Mouse (Mus musculus) ES-Bruce4 (cell line): ENCODE measurements at regions not wholly inside any gene's neighbourhood (a gene's known extent, or its start where the extent isn't known, plus 50 kb on each side); places are given as distances from the start of the nearest gene placed in this dataset.

Source experiments
- H3K27ac ChIP-seq: 2 replicates; pipeline ENCODE4 v1.5.1; 2012; ENCODE audit warnings: low read length, inconsistent platforms; ENCODE audit not compliant: insufficient read depth
- H3K27me3 ChIP-seq: 2 replicates; pipeline ENCODE4 v1.6.1; 2012; ENCODE audit warnings: mild to moderate bottlenecking, low read length, inconsistent platforms; ENCODE audit not compliant: control insufficient read depth, poor library complexity, insufficient read depth, severe bottlenecking
- H3K36me3 ChIP-seq: 2 replicates; pipeline ENCODE4 v1.6.1; 2012; ENCODE audit warnings: inconsistent platforms, mild to moderate bottlenecking, low read length, moderate library complexity; ENCODE audit not compliant: control insufficient read depth, poor library complexity, insufficient read depth, severe bottlenecking
- H3K4me1 ChIP-seq: one replicate; pipeline ENCODE4 v1.8.1; 2011; ENCODE audit warnings: low read length; ENCODE audit not compliant: control insufficient read depth, insufficient read depth
- H3K4me3 ChIP-seq: 2 replicates; pipeline ENCODE4 v1.5.1; 2011; ENCODE audit warnings: low read depth, mild to moderate bottlenecking, low read length
- H3K9ac ChIP-seq: 2 replicates; pipeline ENCODE4 v1.6.1; 2012; ENCODE audit warnings: low read depth, mild to moderate bottlenecking, inconsistent platforms; ENCODE audit not compliant: poor library complexity, severe bottlenecking
- H3K9me3 ChIP-seq: replicated peaks from 2 replicates; pipeline ENCODE4 v1.6.1; 2012; ENCODE audit warnings: mild to moderate bottlenecking, low read length, inconsistent platforms; ENCODE audit not compliant: control insufficient read depth, poor library complexity, insufficient read depth, severe bottlenecking
- CTCF ChIP-seq: IDR thresholded peaks from one replicate; pipeline ENCODE4 v1.8.1; 2011; ENCODE audit warnings: low read depth, low read length
- EP300 ChIP-seq: IDR thresholded peaks from 2 replicates; pipeline ENCODE4 v1.6.1; 2011; ENCODE audit warnings: low read depth, low read length; ENCODE audit not compliant: insufficient read depth
- POLR2A ChIP-seq: IDR thresholded peaks from one replicate; pipeline ENCODE4 v1.8.1; 2011; ENCODE audit warnings: low read length; ENCODE audit not compliant: insufficient read depth

GRCm38 (mm10) chr7:111283411-111283955 lies 200.7 kb upstream of the Eif4g2 start:
- Histone ChIP-seq H3K9me3 (no peaks in the 10 kb centered on the region), H3K36me3 (no peaks in the 10 kb centered on the region), H3K4me1 (no peaks in the 10 kb centered on the region), H3K27me3 (no peaks in the 10 kb centered on the region), H3K9ac (no peak overlapping the region), H3K27ac (no peak overlapping the region), H3K4me3 (no peak overlapping the region)
- TF ChIP-seq POLR2A (no peak), EP300 (no peak), CTCF (no peak)

GRCm38 (mm10) chr7:111282314-111282713 lies 199.5 kb upstream of the Eif4g2 start:
- H3K27me3 ChIP-seq = no peaks in the 10 kb centered on the region
- no peak overlapping the region for H3K9ac ChIP-seq
- no peaks in the 10 kb centered on the region for H3K4me1 ChIP-seq
- no peak overlapping the region for H3K27ac ChIP-seq
- no peaks in the 10 kb centered on the region for H3K9me3 ChIP-seq
- TF ChIP-seq EP300 (no peak), CTCF (no peak), POLR2A (no peak)
- no peak overlapping the region for H3K4me3 ChIP-seq
- H3K36me3 ChIP-seq = no peaks in the 10 kb centered on the region

GRCm38 (mm10) chr7:111277703-111278102 lies 194.9 kb upstream of the Eif4g2 start:
- H3K27ac ChIP-seq = no peak overlapping the region
- no peaks in the 10 kb centered on the region for H3K27me3 ChIP-seq
- H3K4me3 ChIP-seq = no peak overlapping the region
- no peak for TF ChIP-seq POLR2A
- no peak for TF ChIP-seq CTCF
- TF ChIP-seq EP300 = no peak
- no peaks in the 10 kb centered on the region; the same call in 1 of the 2 replicates for H3K9me3 ChIP-seq
- no peaks in the 10 kb centered on the region for H3K4me1 ChIP-seq
- H3K36me3 ChIP-seq = no peaks in the 10 kb centered on the region
- no peak overlapping the region for H3K9ac ChIP-seq

- no peak overlapping the region for H3K4me3 ChIP-seq
- H3K27me3 ChIP-seq = no peaks in the 10 kb centered on the region
- no peaks in the 10 kb centered on the region for H3K36me3 ChIP-seq
- no peaks in the 10 kb centered on the region; the same call in 1 of the 2 replicates for H3K9me3 ChIP-seq
- TF ChIP-seq CTCF (no peak), EP300 (no peak), POLR2A (no peak)
- no peak overlapping the region for H3K9ac ChIP-seq
- no peak overlapping the region for H3K27ac ChIP-seq
- no peaks in the 10 kb centered on the region for H3K4me1 ChIP-seq
These were observed 191.0 kb upstream of the Eif4g2 start for GRCm38 (mm10) chr7:111273839-111274238.

GRCm38 (mm10) chr7:111270874-111271273 lies 188.0 kb upstream of the Eif4g2 start:
- no peaks in the 10 kb centered on the region for H3K4me1 ChIP-seq
- no peaks in the 10 kb centered on the region for H3K27me3 ChIP-seq
- H3K27ac ChIP-seq = no peak overlapping the region
- no peak overlapping the region for H3K4me3 ChIP-seq
- H3K9ac ChIP-seq = no peak overlapping the region
- H3K36me3 ChIP-seq = no peaks in the 10 kb centered on the region
- no peak for TF ChIP-seq CTCF
- TF ChIP-seq POLR2A = no peak
- TF ChIP-seq EP300 = no peak
- H3K9me3 ChIP-seq = no peaks in the 10 kb centered on the region; the same call in 1 of the 2 replicates

GRCm38 (mm10) chr7:111268197-111268596 lies 185.4 kb upstream of the Eif4g2 start:
- Histone ChIP-seq H3K27ac (no peak overlapping the region), H3K4me3 (no peak overlapping the region), H3K4me1 (no peaks in the 10 kb centered on the region), H3K9me3 (no peaks in the 10 kb centered on the region), H3K36me3 (no peaks in the 10 kb centered on the region), H3K27me3 (no peaks in the 10 kb centered on the region), H3K9ac (no peak overlapping the region)
- TF ChIP-seq EP300 (no peak), CTCF (no peak), POLR2A (no peak)
